Mouse (Mus musculus) liver, adult 2 months (tissue): ENCODE measurements at regions not wholly inside any gene's neighbourhood (a gene's known extent, or its start where the extent isn't known, plus 50 kb on each side); places are given as distances from the start of the nearest gene placed in this dataset.

Experiments used
- CTCF ChIP-seq: fragments of 200-500 bp; IDR thresholded peaks from 2 replicates; pipeline ENCODE4 v1.5.1; 2011; ENCODE audit warnings: low read depth, low read length, control low read depth
- POLR2A ChIP-seq: fragments of 200-500 bp; IDR thresholded peaks from 2 replicates; pipeline ENCODE4 v1.6.1; 2011; ENCODE audit warnings: low read length, control low read depth; ENCODE audit not compliant: insufficient read depth; ENCODE audit errors: extremely low read depth

- TF ChIP-seq CTCF (no peak), POLR2A (no peak)
Measured at GRCm38 (mm10) chr14:105606551-105606950, 290.1 kb downstream of the Spry2 start.
